Mouse (Mus musculus) forebrain, embryonic 11.5 days (tissue): ENCODE measurements around the gene Ttc7. TPM values are rescaled to one million over a fixed set of nuclear protein-coding genes. Genes with fewer than 3 reads are reported as not detected.
A peak's percentile ranks its signal among the peaks of the same experiment; 100 is the strongest.

Source experiments
- ATAC-seq: fragments of 200-750 bp; cut with Nextera tagmentation; replicated peaks from 2 replicates; pipeline ENCODE4 v1.8.0; 2017; ENCODE audit warnings: moderate TSS enrichment; ENCODE audit not compliant: low FRiP score
- DNase-seq: peaks from one replicate; pipeline ENCODE4 v3.0.0-alpha.2; 2017; ENCODE audit warnings: low spot score
- H3K27ac ChIP-seq: fragments of 300-500 bp; sonication (generic); 2 replicates; pipeline ENCODE4 v1.5.1; 2014; ENCODE audit warnings: low read depth, low read length
- H3K27me3 ChIP-seq: fragments of 300-500 bp; sonication (generic); 2 replicates; pipeline ENCODE4 v1.6.1; 2014; ENCODE audit warnings: mild to moderate bottlenecking, low read length, mixed read lengths; ENCODE audit not compliant: control insufficient read depth, insufficient read depth
- H3K36me3 ChIP-seq: fragments of 300-500 bp; sonication (generic); 2 replicates; pipeline ENCODE4 v1.6.1; 2014; ENCODE audit warnings: mild to moderate bottlenecking, low read length, moderate library complexity, mixed read lengths; ENCODE audit not compliant: control insufficient read depth, insufficient read depth
- H3K4me1 ChIP-seq: fragments of 300-500 bp; sonication (generic); replicated peaks from 2 replicates; pipeline ENCODE4 v1.6.1; 2014; ENCODE audit warnings: low read length, mixed read lengths; ENCODE audit not compliant: control insufficient read depth, insufficient read depth
- H3K4me2 ChIP-seq: fragments of 300-500 bp; sonication (generic); 2 replicates; pipeline ENCODE4 v1.6.1; 2014; ENCODE audit warnings: low read depth, mild to moderate bottlenecking, low read length, moderate library complexity, mixed read lengths; ENCODE audit not compliant: severe bottlenecking
- H3K4me3 ChIP-seq: fragments of 300-500 bp; sonication (generic); 2 replicates; pipeline ENCODE4 v1.5.1; 2014; ENCODE audit warnings: low read depth, low read length
- H3K9ac ChIP-seq: fragments of 300-500 bp; sonication (generic); 2 replicates; pipeline ENCODE4 v1.6.1; 2014; ENCODE audit warnings: low read length
- H3K9me3 ChIP-seq: fragments of 300-500 bp; sonication (generic); 2 replicates; pipeline ENCODE4 v1.6.1; 2016; ENCODE audit warnings: low read length, mixed read lengths; ENCODE audit not compliant: control insufficient read depth
- WGBS: fragments of 180-500 bp; shearing (Covaris S2); extraction: QIAGEN DNeasy Blood & Tissue Kit; methylation state at CpG from one replicate; pipeline ENCODE4 v1.1.7; 2014; 5-methylcytosine and 5-hydroxymethylcytosine counted together
- polyA plus RNA-seq: library from polyadenylated mRNA; unstranded; fragments of >200 nt; fragmentation: Nextera tagmentation; extraction: Ambion mirVana; gene quantifications from 2 replicates; pipeline ENCODE4 v1.2.1, GENCODE M21; 2014

Gene Ttc7
- 4.2 and 4.3 TPM in 2 replicates for polyA plus RNA-seq

DNA sequence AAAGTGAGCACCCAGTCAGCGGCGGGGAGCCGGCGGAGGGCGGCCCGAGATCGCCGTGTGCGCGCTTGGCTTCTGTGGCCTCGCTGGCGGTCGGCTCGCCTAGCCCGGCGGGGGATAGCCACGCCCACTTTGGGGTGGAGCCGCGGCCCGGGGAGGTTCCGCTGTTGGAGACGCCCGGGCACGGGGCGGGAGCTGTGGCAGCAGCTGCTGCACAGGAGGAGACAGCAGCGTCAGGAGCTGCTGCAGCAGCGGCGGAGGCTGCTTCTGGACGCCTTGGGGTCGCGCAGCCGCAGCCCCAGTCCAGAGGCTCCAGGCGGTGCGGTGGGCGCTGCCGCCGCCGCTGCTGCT is at the start of gene Ttc7:
TSS of gene Ttc7 (plus strand) at position 181 of the 348 bp plus-strand sequence.
- peaks cover 14% of the 10 kb centered on the region for H3K4me1 ChIP-seq
- H3K4me3 ChIP-seq, result peak within 1 kb of the TSS; percentile 70
- peaks cover 22% of the 10 kb centered on the region for H3K27me3 ChIP-seq
- DNase-seq (peak; percentile 98), ATAC-seq (peak; percentile 93)
- no peaks in the 10 kb centered on the region for H3K9me3 ChIP-seq
- H3K36me3 ChIP-seq, result no peaks in the 10 kb centered on the region
- H3K4me2 ChIP-seq, result peak within 1 kb of the TSS; percentile 96
- H3K9ac ChIP-seq, result peak within 1 kb of the TSS; percentile 84
- WGBS, result 2% methylated on average over 29 of the region's 38 CpGs
- peak within 1 kb of the TSS; percentile 72 for H3K27ac ChIP-seq

- no peaks in the 10 kb centered on the region for H3K36me3 ChIP-seq
- no peak overlapping the region for H3K4me3 ChIP-seq
- no peak overlapping the region for H3K4me2 ChIP-seq
- no peaks in the 10 kb centered on the region for H3K27me3 ChIP-seq
- DNase-seq, result no peak
- H3K4me1 ChIP-seq, result no peaks in the 10 kb centered on the region; the same call in 1 of the 2 replicates
- 90% methylated on average over 6 of the region's 6 CpGs for WGBS
- no peak for ATAC-seq
- no peak overlapping the region for H3K9ac ChIP-seq
- H3K27ac ChIP-seq, result no peak overlapping the region
- H3K9me3 ChIP-seq, result no peaks in the 10 kb centered on the region
Measured at GRCm38 (mm10) chr17:87235019-87235418, 47.7 kb upstream of the Ttc7 start.

DNA sequence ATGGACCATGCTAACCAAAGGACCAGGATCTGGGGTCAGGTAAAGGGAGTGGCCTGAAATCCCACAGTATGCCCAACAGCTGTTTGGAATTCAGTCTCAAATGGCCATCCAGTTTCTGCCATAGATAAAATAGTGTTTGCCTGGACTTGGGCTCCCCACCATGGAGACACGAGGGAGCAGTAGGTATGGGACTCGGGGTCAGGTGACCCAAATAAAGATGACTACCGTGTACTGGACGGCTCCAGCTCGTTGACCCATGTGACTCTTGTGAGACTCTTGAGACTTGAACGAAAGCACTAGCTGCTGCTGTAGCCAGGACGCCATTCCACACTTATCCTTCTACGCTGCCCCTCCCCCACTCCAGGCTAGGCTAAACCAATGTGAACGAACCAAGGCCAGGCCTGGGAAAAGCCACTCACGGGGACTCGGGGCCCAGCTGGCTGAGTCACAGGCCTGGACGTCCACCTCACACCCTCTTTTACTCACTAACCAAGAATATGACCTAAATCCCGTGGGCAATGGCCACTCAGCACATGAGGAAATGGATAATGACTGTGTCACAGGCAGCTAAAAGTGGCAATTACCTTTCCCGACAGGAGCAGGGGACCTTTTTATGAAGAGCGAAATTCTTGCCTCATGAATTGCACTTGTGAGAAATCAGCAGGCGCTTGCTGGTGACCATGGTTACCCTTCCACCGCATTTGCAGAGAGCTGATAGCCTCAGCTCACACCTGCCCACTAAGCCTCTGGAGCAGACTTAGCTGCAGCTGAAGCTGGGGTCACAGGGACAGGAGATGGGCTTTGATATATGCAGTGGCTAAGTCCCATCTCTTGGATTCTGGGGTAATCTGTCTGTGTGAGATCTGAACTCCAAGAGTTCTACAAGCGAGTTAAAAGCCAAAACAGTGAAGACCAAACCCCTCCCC is 45.7 kb upstream of the Ttc7 start:
- H3K36me3 ChIP-seq, result no peaks in the 10 kb centered on the region
- 53% methylated on average over 18 of the region's 18 CpGs for WGBS
- H3K4me2 ChIP-seq, result no peak overlapping the region
- H3K9me3 ChIP-seq, result no peaks in the 10 kb centered on the region; the same call in 1 of the 2 replicates
- no peak overlapping the region for H3K4me3 ChIP-seq
- H3K9ac ChIP-seq, result no peak overlapping the region
- H3K27me3 ChIP-seq, result no peaks in the 10 kb centered on the region
- DNase-seq (peak; percentile 66), ATAC-seq (peak; percentile 69)
- no peaks in the 10 kb centered on the region; the same call in 1 of the 2 replicates for H3K4me1 ChIP-seq
- no peak overlapping the region; the same call in 1 of the 2 replicates for H3K27ac ChIP-seq

- Histone ChIP-seq H3K36me3 (no peaks in the 10 kb centered on the region), H3K9ac (no peak overlapping the region), H3K9me3 (no peaks in the 10 kb centered on the region; the same call in 1 of the 2 replicates), H3K4me3 (no peak overlapping the region), H3K27me3 (no peaks in the 10 kb centered on the region), H3K27ac (no peak overlapping the region; the same call in 1 of the 2 replicates), H3K4me2 (no peak overlapping the region), H3K4me1 (no peaks in the 10 kb centered on the region; the same call in 1 of the 2 replicates)
- no peak for DNase-seq
- WGBS, result 80% methylated on average over 11 of the region's 11 CpGs
- no peak for ATAC-seq
Measured at GRCm38 (mm10) chr17:87237826-87238225, 44.9 kb upstream of the Ttc7 start.

DNA sequence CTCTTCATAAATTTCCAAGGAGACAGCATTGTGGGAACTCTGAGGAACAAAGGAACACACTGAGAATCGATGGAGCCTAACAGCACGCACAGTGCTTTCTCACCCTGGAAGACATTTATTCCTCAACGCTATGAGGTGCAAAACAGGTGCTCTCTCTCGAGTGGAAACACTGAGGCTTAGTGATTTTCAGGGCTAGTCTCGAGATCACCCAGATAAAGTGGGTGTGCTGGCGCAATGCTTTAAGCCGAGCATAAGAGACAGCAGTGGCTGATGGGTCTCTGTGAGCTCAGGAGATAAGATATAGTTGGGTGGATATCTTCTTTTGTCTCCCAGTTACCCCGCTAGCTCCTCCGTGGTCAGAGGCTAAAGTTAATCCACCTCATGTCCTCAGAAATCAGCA is 36.6 kb upstream of the Ttc7 start:
- Histone ChIP-seq H3K4me2 (no peak overlapping the region), H3K27me3 (no peaks in the 10 kb centered on the region), H3K9me3 (no peaks in the 10 kb centered on the region; the same call in 1 of the 2 replicates), H3K4me3 (no peak overlapping the region), H3K9ac (no peak overlapping the region), H3K4me1 (no peaks in the 10 kb centered on the region), H3K27ac (no peak overlapping the region), H3K36me3 (no peaks in the 10 kb centered on the region)
- DNase-seq (no peak), ATAC-seq (no peak)
- WGBS, result 81% methylated on average over 9 of the region's 9 CpGs

GRCm38 (mm10) chr17:87254384-87254783 is 28.3 kb upstream of the Ttc7 start:
- H3K9ac ChIP-seq, result no peak overlapping the region
- H3K4me2 ChIP-seq, result no peak overlapping the region
- peaks cover 6% of the 10 kb centered on the region; the same call in 1 of the 2 replicates for H3K36me3 ChIP-seq
- WGBS, result 86% methylated on average over 8 of the region's 8 CpGs
- H3K27ac ChIP-seq, result no peak overlapping the region
- ATAC-seq, result no peak
- H3K4me1 ChIP-seq, result no peaks in the 10 kb centered on the region
- H3K4me3 ChIP-seq, result no peak overlapping the region
- no peaks in the 10 kb centered on the region for H3K9me3 ChIP-seq
- DNase-seq, result no peak
- H3K27me3 ChIP-seq, result no peaks in the 10 kb centered on the region

DNA sequence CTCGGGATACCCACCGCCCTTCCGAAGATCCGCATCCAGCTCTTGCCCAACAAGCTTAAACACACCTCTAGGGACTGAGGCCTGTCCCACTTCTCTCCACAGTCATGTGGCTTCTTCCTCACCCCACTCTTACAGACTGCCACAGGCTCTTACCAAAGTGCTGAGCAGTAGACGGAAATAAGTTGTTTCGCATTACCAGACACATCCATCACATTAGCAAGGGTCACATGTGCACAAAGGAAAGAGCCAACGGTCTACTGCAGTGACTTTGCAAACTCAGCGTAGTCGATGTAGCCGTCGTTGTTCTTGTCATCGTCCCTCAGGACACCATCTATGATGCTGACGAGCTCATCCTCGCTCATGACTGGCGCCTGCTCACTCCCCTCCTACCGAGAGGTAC is 27.0 kb upstream of the Ttc7 start:
- H3K36me3 ChIP-seq, result peaks cover 6% of the 10 kb centered on the region; the same call in 1 of the 2 replicates

DNA sequence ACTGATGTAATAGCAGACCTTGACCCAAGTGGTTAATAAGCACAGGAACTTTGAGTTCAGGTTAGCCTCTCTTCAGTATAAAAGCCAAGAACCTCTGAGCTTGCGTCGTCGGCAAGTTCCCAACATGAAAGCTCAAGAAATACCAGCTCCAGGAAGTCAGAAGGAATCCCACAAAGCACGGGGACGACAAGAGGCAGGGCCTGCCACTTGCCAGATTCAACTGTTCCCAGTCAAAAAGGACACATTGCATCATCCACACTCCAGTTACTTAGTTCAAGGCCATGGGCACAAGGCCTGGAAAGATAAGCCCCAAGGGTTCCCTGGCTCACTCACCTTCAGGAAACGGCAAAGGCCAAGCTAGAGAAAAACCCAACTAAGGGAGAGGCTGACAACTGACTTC is 19.3 kb upstream of the Ttc7 start:
- H3K36me3 ChIP-seq, result peaks cover 3% of the 10 kb centered on the region; the same call in 1 of the 2 replicates

More for the DNA sequence above, 27.0 kb upstream of the Ttc7 start:
- Histone ChIP-seq H3K9me3 (no peaks in the 10 kb centered on the region), H3K4me3 (no peak overlapping the region), H3K4me1 (no peaks in the 10 kb centered on the region), H3K9ac (no peak overlapping the region), H3K4me2 (no peak overlapping the region), H3K27ac (no peak overlapping the region), H3K27me3 (no peaks in the 10 kb centered on the region)
- ATAC-seq (no peak), DNase-seq (no peak)
- 87% methylated on average over 16 of the region's 16 CpGs for WGBS

More for the DNA sequence above, 19.3 kb upstream of the Ttc7 start:
- Histone ChIP-seq H3K4me2 (no peak overlapping the region), H3K27ac (no peak overlapping the region), H3K4me1 (peaks cover 9% of the 10 kb centered on the region), H3K9ac (no peak overlapping the region), H3K27me3 (no peaks in the 10 kb centered on the region), H3K9me3 (no peaks in the 10 kb centered on the region), H3K4me3 (no peak overlapping the region)
- 94% methylated on average over 6 of the region's 6 CpGs for WGBS
- DNase-seq (no peak), ATAC-seq (no peak)
